Mouse (Mus musculus) kidney, embryonic 15.5 days (tissue): ENCODE data around the gene Tbl1xr1. TPM values are rescaled to one million over a fixed set of nuclear protein-coding genes. Genes with fewer than 3 reads are reported as not detected.
A peak's percentile ranks its signal among the peaks of the same experiment; 100 is the strongest.

ENCODE experiments used
- ATAC-seq: fragments of 200-750 bp; cut with Nextera tagmentation; replicated peaks from 2 replicates; pipeline ENCODE4 v1.8.0; 2017; ENCODE audit warnings: moderate TSS enrichment; ENCODE audit not compliant: low FRiP score
- H3K27ac ChIP-seq: fragments of 300-500 bp; sonication (generic); 2 replicates; pipeline ENCODE4 v1.5.1; 2015; ENCODE audit warnings: mild to moderate bottlenecking, inconsistent platforms
- H3K27me3 ChIP-seq: fragments of 300-500 bp; sonication (generic); 2 replicates; pipeline ENCODE4 v1.6.1; 2015; ENCODE audit warnings: inconsistent platforms
- H3K36me3 ChIP-seq: fragments of 300-500 bp; sonication (generic); 2 replicates; pipeline ENCODE4 v1.6.1; 2015; ENCODE audit warnings: inconsistent platforms
- H3K4me1 ChIP-seq: fragments of 300-500 bp; sonication (generic); 2 replicates; pipeline ENCODE4 v1.6.1; 2015; ENCODE audit warnings: inconsistent platforms
- H3K4me2 ChIP-seq: fragments of 300-500 bp; sonication (generic); 2 replicates; pipeline ENCODE4 v1.6.1; 2015; ENCODE audit warnings: moderate library complexity, mild to moderate bottlenecking, inconsistent platforms
- H3K4me3 ChIP-seq: fragments of 300-500 bp; sonication (generic); replicated peaks from 2 replicates; pipeline ENCODE4 v1.5.1; 2015; ENCODE audit warnings: mild to moderate bottlenecking, inconsistent platforms
- H3K9ac ChIP-seq: fragments of 300-500 bp; sonication (generic); 2 replicates; pipeline ENCODE4 v1.6.1; 2015; ENCODE audit warnings: mild to moderate bottlenecking, inconsistent platforms
- H3K9me3 ChIP-seq: fragments of 300-500 bp; sonication (generic); replicated peaks from 2 replicates; pipeline ENCODE4 v1.6.1; 2016; ENCODE audit warnings: inconsistent platforms
- WGBS: fragments of 180-500 bp; shearing (Covaris S2); methylation state at CpG from one replicate; pipeline ENCODE4 v1.1.7; 2015; ENCODE audit warnings: mixed read lengths; 5-methylcytosine and 5-hydroxymethylcytosine counted together
- polyA plus RNA-seq: library from polyadenylated mRNA; unstranded; fragments of >200 nt; fragmentation: Nextera tagmentation; extraction: Ambion mirVana; gene quantifications from 2 replicates; pipeline ENCODE4 v1.2.1, GENCODE M21; 2015

The Tbl1xr1 gene
- 20.9 and 22.8 TPM in 2 replicates for polyA plus RNA-seq

GRCm38 (mm10) chr3:22076561-22076935 lies at the start of gene Tbl1xr1:
Gene Tbl1xr1 (plus strand): TSS chr3:22076652.
- H3K4me3 ChIP-seq: peak within 1 kb of the TSS; percentile 95
- peak within 1 kb of the TSS; percentile 90 for H3K9ac ChIP-seq
- peak within 1 kb of the TSS; percentile 97 for H3K27ac ChIP-seq
- WGBS: 1% methylated on average over 31 of the region's 46 CpGs
- no peaks in the 10 kb centered on the region for H3K27me3 ChIP-seq
- peak within 1 kb of the TSS; percentile 85 for H3K4me2 ChIP-seq
- peak; percentile 93 for ATAC-seq
- no peaks in the 10 kb centered on the region for H3K36me3 ChIP-seq
- H3K9me3 ChIP-seq: no peaks in the 10 kb centered on the region
- peaks cover 32% of the 10 kb centered on the region for H3K4me1 ChIP-seq

DNA sequence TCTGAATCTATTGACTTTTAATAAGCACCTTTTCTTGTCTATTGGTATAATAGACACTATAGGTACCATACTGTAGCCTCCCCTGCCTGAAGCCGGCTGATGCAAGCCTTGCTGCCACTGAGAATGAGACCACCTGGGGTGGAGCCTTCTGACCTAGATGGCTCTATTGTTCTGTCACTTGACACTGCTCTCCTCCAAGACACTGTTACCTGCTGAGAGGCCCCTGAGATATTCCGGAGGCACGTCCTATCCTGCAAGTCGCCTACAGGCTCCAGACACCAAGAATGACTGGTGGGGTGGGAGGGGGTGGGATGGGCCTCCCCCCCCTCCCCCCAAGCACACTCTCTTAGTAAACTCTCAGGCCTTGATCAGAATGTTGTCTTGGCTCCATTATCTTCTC lies 38.4 kb upstream of the Tbl1xr1 start:
- Histone ChIP-seq H3K27me3 (no peaks in the 10 kb centered on the region), H3K36me3 (no peaks in the 10 kb centered on the region), H3K4me3 (no peak overlapping the region), H3K4me1 (no peaks in the 10 kb centered on the region), H3K9ac (no peak overlapping the region), H3K27ac (no peak overlapping the region), H3K9me3 (no peaks in the 10 kb centered on the region), H3K4me2 (no peak overlapping the region)
- WGBS: 50% methylated on average over 4 of the region's 4 CpGs
- no peak for ATAC-seq

DNA sequence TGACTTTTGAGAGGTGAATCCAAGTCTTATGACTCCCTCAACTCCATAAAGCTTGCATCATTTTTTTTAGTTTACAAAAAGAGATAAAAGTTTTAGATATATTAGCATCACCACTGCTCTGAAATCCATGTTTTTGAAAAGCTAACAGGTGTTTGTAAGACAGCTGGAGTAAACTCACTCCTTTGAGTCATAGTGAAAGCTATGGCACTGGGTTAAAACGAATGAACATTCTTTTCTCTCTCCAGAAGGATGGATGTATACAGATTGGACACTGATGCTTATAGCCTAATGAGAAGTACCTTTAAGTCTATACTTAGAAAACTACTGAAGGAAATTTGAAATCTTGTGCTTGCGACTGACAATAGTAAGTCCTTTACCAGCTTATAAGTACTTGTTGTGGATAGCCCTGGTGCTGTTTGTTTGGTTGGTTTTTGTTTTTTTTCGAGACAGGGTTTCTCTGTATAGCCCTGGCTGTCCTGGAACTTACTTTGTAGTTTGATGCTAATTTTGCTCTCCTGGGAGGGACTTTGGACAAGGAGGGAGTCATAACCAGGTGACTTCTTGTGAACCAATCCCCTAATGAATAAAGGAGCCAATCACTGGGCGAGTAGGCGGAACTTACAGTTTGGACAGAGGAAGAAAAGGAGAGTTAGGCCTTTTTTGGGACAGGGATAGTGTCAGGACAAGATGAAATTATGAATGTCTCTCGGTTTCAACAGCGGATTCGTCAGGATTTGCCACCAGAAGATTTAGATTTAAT lies 37.2 kb upstream of the Tbl1xr1 start:
- no peak for ATAC-seq
- Histone ChIP-seq H3K27me3 (no peaks in the 10 kb centered on the region), H3K4me2 (no peak overlapping the region), H3K9ac (no peak overlapping the region), H3K27ac (no peak overlapping the region), H3K4me3 (no peak overlapping the region), H3K9me3 (no peaks in the 10 kb centered on the region), H3K36me3 (no peaks in the 10 kb centered on the region), H3K4me1 (no peaks in the 10 kb centered on the region)
- WGBS: 89% methylated on average over 8 of the region's 8 CpGs

GRCm38 (mm10) chr3:22040627-22041026 lies 35.8 kb upstream of the Tbl1xr1 start:
- H3K36me3 ChIP-seq: no peaks in the 10 kb centered on the region
- WGBS: 84% methylated on average over 6 of the region's 6 CpGs
- H3K4me1 ChIP-seq: no peaks in the 10 kb centered on the region
- no peaks in the 10 kb centered on the region for H3K27me3 ChIP-seq
- no peaks in the 10 kb centered on the region for H3K9me3 ChIP-seq
- H3K4me3 ChIP-seq: no peak overlapping the region
- H3K27ac ChIP-seq: no peak overlapping the region
- no peak for ATAC-seq
- no peak overlapping the region for H3K9ac ChIP-seq
- no peak overlapping the region for H3K4me2 ChIP-seq

GRCm38 (mm10) chr3:22047203-22047602 lies 29.2 kb upstream of the Tbl1xr1 start:
- WGBS: 84% methylated on average over 14 of the region's 14 CpGs
- no peak overlapping the region for H3K9ac ChIP-seq

GRCm38 (mm10) chr3:22056664-22057328 lies 19.7 kb upstream of the Tbl1xr1 start:
- Histone ChIP-seq H3K27me3 (no peaks in the 10 kb centered on the region), H3K9me3 (no peaks in the 10 kb centered on the region), H3K4me3 (no peak overlapping the region), H3K4me1 (no peaks in the 10 kb centered on the region), H3K27ac (no peak overlapping the region), H3K36me3 (no peaks in the 10 kb centered on the region), H3K9ac (no peak overlapping the region), H3K4me2 (no peak overlapping the region)
- ATAC-seq: no peak; the same call in 1 of the 2 replicates
- 77% methylated on average over 4 of the region's 4 CpGs for WGBS

More at GRCm38 (mm10) chr3:22047203-22047602, 29.2 kb upstream of the Tbl1xr1 start:
- Histone ChIP-seq H3K27ac (no peak overlapping the region), H3K4me3 (no peak overlapping the region), H3K4me2 (no peak overlapping the region), H3K4me1 (no peaks in the 10 kb centered on the region), H3K9me3 (0 out of 2 replicates have a peak, but pooled peaks cover 4% of the 10 kb centered on the region), H3K36me3 (no peaks in the 10 kb centered on the region), H3K27me3 (no peaks in the 10 kb centered on the region)
- no peak for ATAC-seq

- H3K9me3 ChIP-seq: no peaks in the 10 kb centered on the region
- no peak for ATAC-seq
- WGBS: 85% methylated on average over 7 of the region's 7 CpGs
- H3K27ac ChIP-seq: no peak overlapping the region
- H3K4me3 ChIP-seq: no peak overlapping the region
- H3K4me2 ChIP-seq: no peak overlapping the region
- H3K9ac ChIP-seq: no peak overlapping the region
- no peaks in the 10 kb centered on the region for H3K27me3 ChIP-seq
- no peaks in the 10 kb centered on the region for H3K4me1 ChIP-seq
- H3K36me3 ChIP-seq: no peaks in the 10 kb centered on the region
These were observed 18.1 kb upstream of the Tbl1xr1 start for GRCm38 (mm10) chr3:22058206-22058804.

DNA sequence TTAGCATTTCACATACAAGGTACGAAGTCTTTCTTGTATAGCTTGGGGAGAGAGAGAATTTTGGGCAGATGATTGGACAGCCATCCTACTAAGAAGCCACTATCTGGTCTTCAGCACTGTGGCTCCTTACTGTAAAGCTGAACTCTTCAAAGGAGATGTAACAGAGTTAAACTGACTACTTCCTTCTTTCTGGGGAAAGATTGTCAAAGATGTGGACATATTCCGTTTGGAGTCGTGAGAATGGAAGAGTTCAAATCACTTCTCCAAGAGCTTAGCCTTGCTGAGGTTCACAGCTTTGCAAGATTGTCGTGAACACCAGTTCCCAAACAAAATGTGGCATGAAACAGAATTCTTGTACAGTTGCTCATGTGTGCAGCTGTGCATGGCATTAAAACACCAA lies 15.3 kb upstream of the Tbl1xr1 start:
- Histone ChIP-seq H3K27ac (no peak overlapping the region), H3K4me2 (no peak overlapping the region), H3K4me3 (no peak overlapping the region), H3K27me3 (no peaks in the 10 kb centered on the region), H3K9ac (no peak overlapping the region), H3K4me1 (no peaks in the 10 kb centered on the region), H3K36me3 (no peaks in the 10 kb centered on the region), H3K9me3 (no peaks in the 10 kb centered on the region)
- ATAC-seq: no peak
- WGBS: 87% methylated on average over 4 of the region's 4 CpGs

- Histone ChIP-seq H3K4me3 (no peak overlapping the region), H3K27ac (no peak overlapping the region), H3K4me2 (no peak overlapping the region), H3K36me3 (no peaks in the 10 kb centered on the region), H3K27me3 (no peaks in the 10 kb centered on the region), H3K9ac (no peak overlapping the region), H3K4me1 (no peaks in the 10 kb centered on the region), H3K9me3 (no peaks in the 10 kb centered on the region)
- 79% methylated on average over 5 of the region's 5 CpGs for WGBS
- ATAC-seq: no peak
These were observed 7.8 kb upstream of the Tbl1xr1 start for GRCm38 (mm10) chr3:22068621-22069020.

DNA sequence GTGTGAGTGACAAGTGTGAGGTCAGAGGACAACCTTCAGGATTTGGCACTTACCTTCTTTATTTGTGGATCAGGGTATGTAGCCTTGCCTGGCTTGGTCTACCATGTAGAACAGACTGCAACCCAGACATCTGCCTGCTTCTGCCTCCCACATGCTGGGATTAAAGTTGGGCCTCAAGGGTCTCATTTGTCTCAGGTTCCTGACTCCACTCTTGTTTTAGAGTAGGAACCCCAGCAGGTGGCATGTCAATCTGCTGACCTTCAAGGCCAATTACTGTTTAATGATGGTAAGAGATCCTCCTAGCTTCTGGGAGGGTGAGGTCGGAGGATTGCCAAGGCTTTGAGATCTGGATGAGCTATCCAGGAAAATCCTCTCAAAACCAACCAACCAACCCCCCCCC lies 2.5 kb upstream of the Tbl1xr1 start:
- 38% methylated on average over 1 of the region's 1 CpGs for WGBS
- Histone ChIP-seq H3K9ac (no peak overlapping the region), H3K36me3 (no peaks in the 10 kb centered on the region), H3K27ac (no peak overlapping the region), H3K4me2 (no peak overlapping the region), H3K4me3 (no peak overlapping the region), H3K4me1 (peaks cover 20% of the 10 kb centered on the region), H3K9me3 (no peaks in the 10 kb centered on the region), H3K27me3 (no peaks in the 10 kb centered on the region)
- no peak for ATAC-seq

- Histone ChIP-seq H3K27me3 (no peaks in the 10 kb centered on the region), H3K27ac (no peak overlapping the region), H3K4me2 (peak overlapping the region; percentile 85), H3K4me1 (peaks cover 28% of the 10 kb centered on the region), H3K36me3 (no peaks in the 10 kb centered on the region), H3K9me3 (no peaks in the 10 kb centered on the region), H3K4me3 (peak overlapping the region; percentile 95), H3K9ac (no peak overlapping the region)
- WGBS: 33% methylated on average over 11 of the region's 11 CpGs
- no peak for ATAC-seq
These were observed 1.7 kb upstream of the Tbl1xr1 start for GRCm38 (mm10) chr3:22074591-22075294.

- no peak for ATAC-seq
- peak overlapping the region; percentile 85 for H3K4me2 ChIP-seq
- H3K27me3 ChIP-seq: no peaks in the 10 kb centered on the region
- H3K4me3 ChIP-seq: peak overlapping the region; percentile 95
- peak overlapping the region; percentile 97 for H3K27ac ChIP-seq
- peaks cover 28% of the 10 kb centered on the region for H3K4me1 ChIP-seq
- under 1% methylated on average over 28 of the region's 28 CpGs for WGBS
- peak overlapping the region; percentile 77 for H3K9ac ChIP-seq
- H3K9me3 ChIP-seq: no peaks in the 10 kb centered on the region
- H3K36me3 ChIP-seq: no peaks in the 10 kb centered on the region
These were observed 950 bp upstream of the Tbl1xr1 start for GRCm38 (mm10) chr3:22075517-22075886.
